Mouse (Mus musculus): Measurements from ENCODE around the gene Rnf216. TPM values are rescaled to one million over a fixed set of nuclear protein-coding genes. Genes with fewer than 3 reads are reported as not detected.

Gene Rnf216
- polyA plus RNA-seq, 1 experiment from 2014 or later: 36.5 TPM

DNA sequence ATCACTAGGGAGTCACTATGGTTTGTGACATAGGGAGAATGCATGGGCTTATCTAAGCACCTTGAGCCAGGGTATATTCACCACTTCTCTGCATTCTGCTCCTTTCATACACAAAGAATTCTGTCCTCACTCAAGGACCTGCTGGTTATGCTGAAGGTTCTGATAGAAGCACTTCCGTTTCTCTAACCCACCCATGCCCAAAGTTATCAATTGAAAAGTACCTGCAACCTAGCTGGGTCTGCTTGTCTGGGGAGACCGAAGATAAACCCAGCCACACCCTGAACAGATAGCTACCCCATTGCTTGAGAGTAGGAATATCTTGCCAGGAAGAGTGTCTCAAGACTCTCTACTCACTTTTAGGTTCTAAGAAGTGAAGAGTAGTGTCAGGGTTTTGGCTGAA lies 60.1 kb downstream of the Rnf216 start:
- no peak for ATAC-seq
- WGBS: 92% methylated on average over 2 of the region's 2 CpGs
- Histone ChIP-seq H3K9me3 (ENCODE audit: control insufficient read depth, low read length) (no peaks in the 10 kb centered on the region), H3K4me1 (replicated peaks; ENCODE audit: control insufficient read depth, insufficient read depth, low read length) (peaks cover 29% of the 10 kb centered on the region), H3K36me3 (ENCODE audit: control insufficient read depth, insufficient read depth) (no peaks in the 10 kb centered on the region), H3K4me3 (replicated peaks; ENCODE audit: low read length) (no peak overlapping the region), H3K27me3 (replicated peaks; ENCODE audit: control insufficient read depth, insufficient read depth, low read length) (no peaks in the 10 kb centered on the region), H3K4me2 (ENCODE audit: low read length) (no peak overlapping the region), H3K9ac (replicated peaks; ENCODE audit: low read depth, low read length) (no peak overlapping the region), H3K27ac (ENCODE audit: low read length) (no peak overlapping the region)

DNA sequence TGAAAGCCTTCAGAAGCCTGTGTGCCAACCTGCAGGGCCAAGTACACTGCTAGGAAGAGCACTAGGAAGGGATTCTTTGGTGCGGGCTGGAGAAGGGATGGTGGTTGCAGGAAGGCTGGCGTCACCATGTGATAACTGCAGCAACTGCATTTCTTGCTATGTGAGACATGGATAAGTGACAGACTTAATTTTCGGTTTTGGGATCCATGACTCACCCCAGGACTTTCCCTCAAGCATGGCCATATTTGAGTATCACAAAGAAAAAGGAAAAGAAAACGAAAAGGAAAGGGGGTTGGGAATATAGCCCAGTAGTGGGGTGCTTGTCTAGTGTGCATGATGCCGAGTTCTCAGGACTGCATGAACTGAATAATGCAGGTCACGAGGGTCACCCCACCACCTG lies 60.9 kb downstream of the Rnf216 start:
- no peak overlapping the region for H3K4me2 ChIP-seq (ENCODE audit: low read length)
- H3K27me3 ChIP-seq (replicated peaks; ENCODE audit: control insufficient read depth, insufficient read depth, low read length): no peaks in the 10 kb centered on the region
- WGBS: 88% methylated on average over 6 of the region's 6 CpGs
- ATAC-seq: no peak
- no peak overlapping the region for H3K9ac ChIP-seq (replicated peaks; ENCODE audit: low read depth, low read length)
- H3K4me3 ChIP-seq (replicated peaks; ENCODE audit: low read length): no peak overlapping the region
- no peak overlapping the region for H3K27ac ChIP-seq (ENCODE audit: low read length)
- no peaks in the 10 kb centered on the region for H3K36me3 ChIP-seq (ENCODE audit: control insufficient read depth, insufficient read depth)
- H3K9me3 ChIP-seq (ENCODE audit: control insufficient read depth, low read length): no peaks in the 10 kb centered on the region
- peaks cover 31% of the 10 kb centered on the region for H3K4me1 ChIP-seq (replicated peaks; ENCODE audit: control insufficient read depth, insufficient read depth, low read length)

DNA sequence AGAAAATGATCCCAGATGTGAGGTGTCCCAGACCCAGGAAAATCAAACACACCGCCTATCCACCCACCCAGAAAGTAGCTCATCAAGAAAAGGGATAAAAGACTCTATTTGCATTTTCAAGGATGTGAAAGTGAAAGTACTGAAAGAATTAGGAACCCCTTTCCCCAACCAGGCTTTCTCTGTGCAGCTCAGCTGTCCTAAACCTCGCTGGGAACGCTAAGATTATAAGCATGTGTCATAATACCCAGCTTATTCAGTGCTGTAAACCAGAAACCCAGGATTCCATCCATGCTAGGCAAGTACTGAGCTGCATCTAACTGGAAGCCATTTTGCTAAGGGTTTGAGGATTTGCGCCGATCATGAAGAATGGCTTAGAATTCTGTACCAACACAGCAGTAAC lies 62.5 kb downstream of the Rnf216 start:
- Histone ChIP-seq H3K9ac (replicated peaks; ENCODE audit: low read depth, low read length) (no peak overlapping the region), H3K27me3 (replicated peaks; ENCODE audit: control insufficient read depth, insufficient read depth, low read length) (no peaks in the 10 kb centered on the region), H3K4me1 (replicated peaks; ENCODE audit: control insufficient read depth, insufficient read depth, low read length) (peaks cover 31% of the 10 kb centered on the region), H3K36me3 (ENCODE audit: control insufficient read depth, insufficient read depth) (no peaks in the 10 kb centered on the region), H3K4me2 (ENCODE audit: low read length) (no peak overlapping the region), H3K9me3 (ENCODE audit: control insufficient read depth, low read length) (no peaks in the 10 kb centered on the region), H3K4me3 (replicated peaks; ENCODE audit: low read length) (no peak overlapping the region), H3K27ac (ENCODE audit: low read length) (peak overlapping the region; percentile 24)
- no peak for ATAC-seq
- 49% methylated on average over 5 of the region's 5 CpGs for WGBS

DNA sequence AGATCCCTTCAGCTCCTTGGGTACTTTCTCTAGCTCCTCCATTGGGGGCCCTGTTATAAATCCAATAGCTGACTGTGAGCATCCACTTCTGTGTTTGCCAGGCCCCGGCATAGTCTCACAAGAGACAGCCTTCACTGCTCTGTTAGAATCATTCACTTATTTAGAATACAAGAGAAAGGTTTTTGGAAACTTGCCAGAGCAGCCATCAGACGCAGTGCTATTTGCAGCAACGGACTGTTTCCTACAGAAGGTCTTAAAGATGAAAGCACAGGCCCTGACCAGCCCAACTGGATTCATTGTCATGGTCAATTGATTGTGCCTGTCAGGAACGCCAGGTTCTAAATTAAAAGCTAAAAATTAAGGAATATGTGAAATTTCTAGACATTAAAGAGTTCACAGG lies 63.0 kb downstream of the Rnf216 start:
- Histone ChIP-seq H3K4me2 (ENCODE audit: low read length) (no peak overlapping the region), H3K4me1 (replicated peaks; ENCODE audit: control insufficient read depth, insufficient read depth, low read length) (peaks cover 31% of the 10 kb centered on the region), H3K4me3 (replicated peaks; ENCODE audit: low read length) (no peak overlapping the region), H3K36me3 (ENCODE audit: control insufficient read depth, insufficient read depth) (no peaks in the 10 kb centered on the region), H3K9ac (replicated peaks; ENCODE audit: low read depth, low read length) (no peak overlapping the region), H3K27me3 (replicated peaks; ENCODE audit: control insufficient read depth, insufficient read depth, low read length) (no peaks in the 10 kb centered on the region), H3K27ac (ENCODE audit: low read length) (peak overlapping the region; percentile 24; the same call in 1 of the 2 replicates), H3K9me3 (ENCODE audit: control insufficient read depth, low read length) (no peaks in the 10 kb centered on the region)
- no peak for ATAC-seq
- WGBS: 15% methylated on average over 4 of the region's 4 CpGs

DNA sequence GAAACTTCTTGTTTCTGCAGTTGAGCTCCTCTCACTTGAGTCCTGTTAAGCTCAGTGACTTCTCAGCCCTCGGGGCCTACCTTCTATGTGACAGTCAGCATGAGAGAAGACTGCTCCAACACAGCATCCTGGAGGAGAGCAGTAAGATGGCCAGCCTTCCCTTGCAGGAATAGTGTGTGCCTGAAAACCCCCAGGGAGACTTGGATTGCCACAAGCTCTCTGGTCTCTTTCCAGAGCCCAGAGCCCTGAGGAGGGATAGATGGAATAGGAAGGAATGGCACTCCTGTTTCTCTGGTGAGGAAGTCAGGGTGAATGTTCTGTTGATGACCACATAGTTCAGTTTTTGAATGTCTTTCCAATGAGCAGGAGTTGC lies 63.8 kb downstream of the Rnf216 start:
- Histone ChIP-seq H3K4me2 (ENCODE audit: low read length) (no peak overlapping the region), H3K27me3 (replicated peaks; ENCODE audit: control insufficient read depth, insufficient read depth, low read length) (no peaks in the 10 kb centered on the region), H3K4me1 (replicated peaks; ENCODE audit: control insufficient read depth, insufficient read depth, low read length) (peaks cover 31% of the 10 kb centered on the region), H3K9ac (replicated peaks; ENCODE audit: low read depth, low read length) (0 out of 2 replicates have a peak overlapping the region, but pooled peaks have one; percentile 16), H3K4me3 (replicated peaks; ENCODE audit: low read length) (no peak overlapping the region), H3K36me3 (ENCODE audit: control insufficient read depth, insufficient read depth) (no peaks in the 10 kb centered on the region), H3K9me3 (ENCODE audit: control insufficient read depth, low read length) (no peaks in the 10 kb centered on the region), H3K27ac (ENCODE audit: low read length) (peak overlapping the region; percentile 95)
- ATAC-seq: no peak
- 69% methylated on average over 1 of the region's 1 CpGs for WGBS

DNA sequence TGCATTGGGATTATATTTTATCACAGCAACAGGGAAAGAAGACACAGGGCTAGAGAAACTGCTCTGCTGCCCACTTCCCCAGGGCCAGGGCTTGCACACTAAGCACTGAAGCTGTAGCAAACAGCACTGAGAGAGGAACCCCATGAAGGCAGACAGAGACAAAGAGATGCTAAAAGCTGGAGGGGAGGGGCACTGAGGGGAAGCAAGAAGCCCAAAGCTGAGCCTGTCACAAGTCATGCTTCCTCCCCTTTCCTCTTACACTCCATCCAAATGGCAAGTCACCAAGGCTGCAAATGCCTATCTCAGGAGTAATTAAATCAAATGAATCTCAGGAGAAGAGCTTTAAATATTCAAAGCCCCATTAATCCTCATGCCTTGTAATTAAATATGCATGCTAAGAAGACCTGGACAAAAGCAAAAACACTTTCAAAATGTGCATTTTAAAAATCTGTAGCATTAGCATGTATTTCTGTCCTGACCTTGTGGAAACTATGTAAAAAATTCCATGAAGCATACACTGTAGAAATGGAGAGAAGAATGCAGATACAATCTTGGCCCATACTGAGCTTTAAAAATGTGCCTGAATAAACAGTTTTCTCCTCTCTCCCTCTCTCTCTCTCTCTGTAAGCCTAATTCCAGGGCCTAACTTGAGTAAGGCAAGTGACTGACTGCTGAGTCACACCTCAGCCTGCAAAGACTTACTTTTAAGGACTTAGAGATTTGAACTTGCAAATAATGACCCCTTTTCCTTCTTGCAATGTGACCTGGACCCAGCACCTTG lies 64.4 kb downstream of the Rnf216 start:
- Histone ChIP-seq H3K4me3 (replicated peaks; ENCODE audit: low read length) (no peak overlapping the region), H3K4me2 (ENCODE audit: low read length) (no peak overlapping the region), H3K9ac (replicated peaks; ENCODE audit: low read depth, low read length) (peak overlapping the region; percentile 26), H3K4me1 (replicated peaks; ENCODE audit: control insufficient read depth, insufficient read depth, low read length) (peaks cover 28% of the 10 kb centered on the region), H3K36me3 (ENCODE audit: control insufficient read depth, insufficient read depth) (no peaks in the 10 kb centered on the region), H3K27ac (ENCODE audit: low read length) (peak overlapping the region; percentile 95), H3K27me3 (replicated peaks; ENCODE audit: control insufficient read depth, insufficient read depth, low read length) (no peaks in the 10 kb centered on the region), H3K9me3 (ENCODE audit: control insufficient read depth, low read length) (no peaks in the 10 kb centered on the region)
- ATAC-seq: peak; percentile 93

DNA sequence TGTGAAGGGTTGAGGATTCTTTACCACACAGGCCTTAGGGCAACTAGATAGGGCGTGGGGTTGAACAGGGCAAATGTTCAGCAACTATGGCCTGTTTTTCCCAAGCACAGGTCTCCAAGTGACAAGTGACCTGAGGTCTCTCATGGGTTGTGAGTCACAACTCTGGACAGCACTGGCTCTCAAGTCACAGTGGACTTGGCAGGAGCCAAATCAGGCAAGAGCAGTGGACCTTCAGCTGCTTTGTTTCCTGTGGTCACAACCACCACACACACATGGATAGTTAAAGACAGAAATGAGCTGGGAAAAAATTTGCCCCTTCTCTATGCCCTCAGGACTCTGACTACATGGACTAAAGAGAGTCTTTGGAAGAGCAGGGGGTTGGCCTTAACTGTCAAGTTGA lies 65.2 kb downstream of the Rnf216 start:
- Histone ChIP-seq H3K9me3 (ENCODE audit: control insufficient read depth, low read length) (no peaks in the 10 kb centered on the region), H3K27ac (ENCODE audit: low read length) (peak overlapping the region; percentile 95), H3K9ac (replicated peaks; ENCODE audit: low read depth, low read length) (peak overlapping the region; percentile 26), H3K36me3 (ENCODE audit: control insufficient read depth, insufficient read depth) (no peaks in the 10 kb centered on the region), H3K4me3 (replicated peaks; ENCODE audit: low read length) (no peak overlapping the region), H3K4me1 (replicated peaks; ENCODE audit: control insufficient read depth, insufficient read depth, low read length) (peaks cover 28% of the 10 kb centered on the region), H3K4me2 (ENCODE audit: low read length) (no peak overlapping the region), H3K27me3 (replicated peaks; ENCODE audit: control insufficient read depth, insufficient read depth, low read length) (no peaks in the 10 kb centered on the region)
- no peak for ATAC-seq
- 95% methylated on average over 1 of the region's 1 CpGs for WGBS

DNA sequence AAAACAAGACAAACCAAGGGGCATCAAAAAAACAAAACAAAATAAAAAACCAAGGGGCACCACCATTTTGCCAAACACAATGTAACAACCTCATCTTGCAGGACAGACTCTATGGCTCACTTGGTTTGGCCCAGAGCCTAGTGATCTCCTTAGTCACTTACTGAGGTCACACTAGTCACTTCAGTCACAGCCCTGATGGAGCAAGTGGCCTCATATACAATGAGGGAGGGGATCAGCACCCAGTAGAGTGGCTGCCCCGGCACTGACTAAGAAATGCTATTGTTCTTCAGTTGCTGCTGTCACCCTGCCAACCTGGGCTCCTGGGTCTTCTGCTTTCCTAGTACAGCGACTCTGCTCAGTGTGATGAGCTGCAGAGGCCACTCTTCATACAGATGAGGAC lies 68.9 kb downstream of the Rnf216 start:
- Histone ChIP-seq H3K4me2 (ENCODE audit: low read length) (no peak overlapping the region), H3K9me3 (ENCODE audit: control insufficient read depth, low read length) (no peaks in the 10 kb centered on the region), H3K36me3 (ENCODE audit: control insufficient read depth, insufficient read depth) (no peaks in the 10 kb centered on the region), H3K27me3 (replicated peaks; ENCODE audit: control insufficient read depth, insufficient read depth, low read length) (no peaks in the 10 kb centered on the region), H3K27ac (ENCODE audit: low read length) (no peak overlapping the region), H3K4me1 (replicated peaks; ENCODE audit: control insufficient read depth, insufficient read depth, low read length) (peaks cover 15% of the 10 kb centered on the region), H3K9ac (replicated peaks; ENCODE audit: low read depth, low read length) (no peak overlapping the region), H3K4me3 (replicated peaks; ENCODE audit: low read length) (no peak overlapping the region)
- 55% methylated on average over 2 of the region's 2 CpGs for WGBS
- no peak for ATAC-seq

DNA sequence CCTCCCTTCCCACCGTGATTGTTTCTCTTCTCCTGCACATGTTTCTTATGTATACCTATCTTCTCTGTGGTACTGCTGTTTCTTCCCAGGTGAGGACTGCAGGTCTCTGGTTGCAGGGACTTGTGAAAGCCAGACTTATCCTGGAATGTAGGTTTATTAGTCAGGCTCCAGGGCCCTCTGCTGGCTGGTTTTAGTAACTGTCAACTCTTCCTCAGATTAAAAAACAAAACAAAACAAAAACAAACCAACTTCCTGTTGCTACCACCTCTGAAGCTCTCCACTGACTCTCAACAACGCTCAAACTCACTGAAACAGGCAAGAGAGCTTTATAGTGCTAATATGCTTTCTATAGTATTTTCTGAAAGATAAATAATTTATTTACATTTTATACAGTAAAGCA lies 69.5 kb downstream of the Rnf216 start:
- no peak overlapping the region for H3K4me2 ChIP-seq (ENCODE audit: low read length)
- ATAC-seq: no peak

DNA sequence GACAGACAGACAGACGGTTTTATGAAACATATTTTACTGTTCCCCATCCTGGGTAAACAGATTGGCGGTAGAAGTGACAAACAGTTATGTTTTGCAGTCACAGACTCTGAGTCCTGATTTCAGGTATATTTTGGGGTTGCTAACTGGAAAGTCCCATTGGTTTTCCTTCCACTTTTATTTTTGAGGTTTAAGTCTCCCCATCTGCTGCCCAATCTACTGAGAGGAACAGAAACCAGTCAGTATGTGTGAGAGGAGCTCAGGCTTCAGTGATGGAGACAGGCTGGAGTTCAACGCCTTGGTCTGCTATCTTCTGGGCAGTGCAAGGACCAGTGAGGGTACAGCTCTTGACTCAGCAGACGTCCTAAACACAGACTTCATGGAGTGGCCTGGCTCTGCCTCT lies 74.0 kb downstream of the Rnf216 start:
- H3K4me2 ChIP-seq (ENCODE audit: low read length): no peak overlapping the region
- WGBS: 83% methylated on average over 4 of the region's 4 CpGs
- H3K4me1 ChIP-seq (replicated peaks; ENCODE audit: control insufficient read depth, insufficient read depth, low read length): no peaks in the 10 kb centered on the region
- H3K9me3 ChIP-seq (ENCODE audit: control insufficient read depth, low read length): no peaks in the 10 kb centered on the region
- no peak overlapping the region for H3K9ac ChIP-seq (replicated peaks; ENCODE audit: low read depth, low read length)
- no peak overlapping the region for H3K4me3 ChIP-seq (replicated peaks; ENCODE audit: low read length)
- no peak for ATAC-seq
- H3K36me3 ChIP-seq (ENCODE audit: control insufficient read depth, insufficient read depth): no peaks in the 10 kb centered on the region
- no peak overlapping the region for H3K27ac ChIP-seq (ENCODE audit: low read length)
- H3K27me3 ChIP-seq (replicated peaks; ENCODE audit: control insufficient read depth, insufficient read depth, low read length): no peaks in the 10 kb centered on the region

More for the DNA sequence above, 69.5 kb downstream of the Rnf216 start:
- Histone ChIP-seq H3K4me1 (replicated peaks; ENCODE audit: control insufficient read depth, insufficient read depth, low read length) (peaks cover 10% of the 10 kb centered on the region), H3K36me3 (ENCODE audit: control insufficient read depth, insufficient read depth) (no peaks in the 10 kb centered on the region), H3K4me3 (replicated peaks; ENCODE audit: low read length) (no peak overlapping the region), H3K9me3 (ENCODE audit: control insufficient read depth, low read length) (no peaks in the 10 kb centered on the region), H3K9ac (replicated peaks; ENCODE audit: low read depth, low read length) (no peak overlapping the region), H3K27ac (ENCODE audit: low read length) (no peak overlapping the region), H3K27me3 (replicated peaks; ENCODE audit: control insufficient read depth, insufficient read depth, low read length) (no peaks in the 10 kb centered on the region)
- 83% methylated on average over 2 of the region's 2 CpGs for WGBS
